Mouse (Mus musculus) frontal cortex, postnatal 25 days (tissue): ENCODE measurements around the gene Fam196a.

ENCODE experiments used
- DNase-seq, 2 experiments: peaks; one replicate each; pipeline ENCODE4 v3.0.0; 2022; ENCODE audit warnings: low spot score in 2 of 2

Gene Fam196a

DNA sequence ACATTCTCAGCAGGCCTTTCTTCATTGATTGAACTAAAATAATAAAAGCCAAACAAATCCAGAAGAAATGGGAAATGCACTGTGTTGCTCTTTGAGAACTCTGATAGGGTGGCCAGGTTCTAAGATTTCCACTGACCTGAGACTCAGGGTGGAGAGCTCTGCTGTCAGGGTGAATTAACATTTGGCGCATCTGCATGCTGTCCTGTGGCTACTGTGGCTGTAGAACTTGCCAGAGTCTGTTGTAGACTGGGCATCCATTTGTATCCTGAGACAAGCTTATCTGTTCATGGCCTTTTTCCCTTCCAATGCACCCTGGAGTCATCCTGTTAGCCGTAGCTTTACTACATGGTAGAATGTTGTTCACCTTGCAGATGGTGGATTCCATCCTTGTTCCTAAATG is 98.2 kb downstream of the Fam196a start:
- no peak for DNase-seq
